Mouse (Mus musculus) midbrain, embryonic 13.5 days (tissue): ENCODE data around the gene Nfatc3. TPM values are rescaled to one million over a fixed set of nuclear protein-coding genes. Genes with fewer than 3 reads are reported as not detected.

Experiments used
- ATAC-seq: fragments of 200-750 bp; cut with Nextera tagmentation; 2 replicates; pipeline ENCODE4 v1.8.0; 2017; ENCODE audit warnings: mild to moderate bottlenecking, moderate TSS enrichment, moderate library complexity
- H3K27ac ChIP-seq: fragments of 300-500 bp; sonication (generic); 2 replicates; pipeline ENCODE4 v1.5.1; 2015; ENCODE audit warnings: inconsistent platforms, mild to moderate bottlenecking, moderate library complexity
- H3K27me3 ChIP-seq: fragments of 300-500 bp; sonication (generic); 2 replicates; pipeline ENCODE4 v1.6.1; 2015; ENCODE audit warnings: mild to moderate bottlenecking, inconsistent platforms
- H3K36me3 ChIP-seq: fragments of 300-500 bp; sonication (generic); 2 replicates; pipeline ENCODE4 v1.6.1; 2015; ENCODE audit warnings: mild to moderate bottlenecking, inconsistent platforms
- H3K4me1 ChIP-seq: fragments of 300-500 bp; sonication (generic); replicated peaks from 2 replicates; pipeline ENCODE4 v1.6.1; 2015; ENCODE audit warnings: inconsistent platforms
- H3K4me2 ChIP-seq: fragments of 300-500 bp; sonication (generic); replicated peaks from 2 replicates; pipeline ENCODE4 v1.6.1; 2015; ENCODE audit warnings: moderate library complexity, mild to moderate bottlenecking, inconsistent platforms
- H3K4me3 ChIP-seq: fragments of 300-500 bp; sonication (generic); replicated peaks from 2 replicates; pipeline ENCODE4 v1.5.1; 2015; ENCODE audit warnings: mild to moderate bottlenecking, inconsistent platforms
- H3K9ac ChIP-seq: fragments of 300-500 bp; sonication (generic); replicated peaks from 2 replicates; pipeline ENCODE4 v1.6.1; 2015; ENCODE audit warnings: mild to moderate bottlenecking, inconsistent platforms
- H3K9me3 ChIP-seq: fragments of 300-500 bp; sonication (generic); 2 replicates; pipeline ENCODE4 v1.6.1; 2016; ENCODE audit warnings: mild to moderate bottlenecking, inconsistent platforms
- WGBS: fragments of 180-500 bp; shearing (Covaris S2); methylation state at CpG from one replicate; pipeline ENCODE4 v1.1.7; 2015; 5-methylcytosine and 5-hydroxymethylcytosine counted together
- polyA plus RNA-seq: library from polyadenylated mRNA; unstranded; fragments of >200 nt; fragmentation: Nextera tagmentation; extraction: Ambion mirVana; gene quantifications from 2 replicates; pipeline ENCODE4 v1.2.1, GENCODE M21; 2015

Gene Nfatc3
- polyA plus RNA-seq, 1 experiment from 2014 or later, result 4.4 TPM

GRCm38 (mm10) chr8:106044151-106044550 lies 14.5 kb upstream of the Nfatc3 start:
- Histone ChIP-seq H3K36me3 (peaks cover 27% of the 10 kb centered on the region), H3K27ac (no peak overlapping the region), H3K4me1 (no peaks in the 10 kb centered on the region), H3K9ac (0 out of 2 replicates have a peak overlapping the region, but pooled peaks have one; percentile 16), H3K9me3 (no peaks in the 10 kb centered on the region), H3K4me2 (no peak overlapping the region), H3K4me3 (no peak overlapping the region), H3K27me3 (no peaks in the 10 kb centered on the region)
- 82% methylated on average over 3 of the region's 3 CpGs for WGBS
- ATAC-seq, result no peak

GRCm38 (mm10) chr8:106046872-106047559 lies 11.6 kb upstream of the Nfatc3 start:
- no peak for ATAC-seq
- Histone ChIP-seq H3K36me3 (peaks cover 46% of the 10 kb centered on the region), H3K4me3 (no peak overlapping the region), H3K27ac (no peak overlapping the region), H3K9ac (no peak overlapping the region), H3K9me3 (no peaks in the 10 kb centered on the region), H3K4me1 (no peaks in the 10 kb centered on the region), H3K27me3 (no peaks in the 10 kb centered on the region), H3K4me2 (no peak overlapping the region)
- WGBS, result 90% methylated on average over 11 of the region's 11 CpGs

- no peaks in the 10 kb centered on the region for H3K4me1 ChIP-seq
- no peak overlapping the region for H3K4me3 ChIP-seq
- no peaks in the 10 kb centered on the region for H3K9me3 ChIP-seq
- 85% methylated on average over 5 of the region's 5 CpGs for WGBS
- no peak for ATAC-seq
- no peaks in the 10 kb centered on the region for H3K27me3 ChIP-seq
- H3K9ac ChIP-seq, result no peak overlapping the region
- no peak overlapping the region for H3K27ac ChIP-seq
- H3K4me2 ChIP-seq, result no peak overlapping the region
- H3K36me3 ChIP-seq, result peaks cover 55% of the 10 kb centered on the region
These were observed 10.6 kb upstream of the Nfatc3 start for GRCm38 (mm10) chr8:106047854-106048630.

GRCm38 (mm10) chr8:106049840-106050239 lies 8.8 kb upstream of the Nfatc3 start:
- peaks cover 63% of the 10 kb centered on the region for H3K36me3 ChIP-seq
- H3K4me2 ChIP-seq, result no peak overlapping the region
- H3K4me1 ChIP-seq, result no peaks in the 10 kb centered on the region
- H3K27ac ChIP-seq, result no peak overlapping the region
- no peaks in the 10 kb centered on the region for H3K9me3 ChIP-seq
- no peak overlapping the region for H3K9ac ChIP-seq
- WGBS, result 85% methylated on average over 6 of the region's 6 CpGs
- H3K4me3 ChIP-seq, result no peak overlapping the region
- H3K27me3 ChIP-seq, result no peaks in the 10 kb centered on the region
- no peak for ATAC-seq

GRCm38 (mm10) chr8:106051068-106051467 lies 7.6 kb upstream of the Nfatc3 start:
- no peaks in the 10 kb centered on the region for H3K27me3 ChIP-seq
- no peak for ATAC-seq
- 94% methylated on average over 3 of the region's 3 CpGs for WGBS
- no peak overlapping the region for H3K9ac ChIP-seq
- no peaks in the 10 kb centered on the region for H3K4me1 ChIP-seq
- no peak overlapping the region for H3K4me3 ChIP-seq
- no peak overlapping the region for H3K27ac ChIP-seq
- no peak overlapping the region for H3K4me2 ChIP-seq
- H3K36me3 ChIP-seq, result peaks cover 56% of the 10 kb centered on the region
- H3K9me3 ChIP-seq, result no peaks in the 10 kb centered on the region

- no peak overlapping the region for H3K9ac ChIP-seq
- no peak overlapping the region for H3K4me3 ChIP-seq
- no peaks in the 10 kb centered on the region for H3K9me3 ChIP-seq
- no peaks in the 10 kb centered on the region for H3K27me3 ChIP-seq
- peaks cover 56% of the 10 kb centered on the region for H3K36me3 ChIP-seq
- no peaks in the 10 kb centered on the region for H3K4me1 ChIP-seq
- WGBS, result 95% methylated on average over 9 of the region's 9 CpGs
- ATAC-seq, result no peak
- H3K4me2 ChIP-seq, result no peak overlapping the region
- no peak overlapping the region for H3K27ac ChIP-seq
These were observed 6.0 kb upstream of the Nfatc3 start for GRCm38 (mm10) chr8:106052510-106053089.

- Histone ChIP-seq H3K4me1 (peaks cover 9% of the 10 kb centered on the region), H3K36me3 (peaks cover 48% of the 10 kb centered on the region), H3K4me2 (no peak overlapping the region), H3K4me3 (no peak overlapping the region), H3K27ac (no peak overlapping the region), H3K9ac (no peak overlapping the region), H3K9me3 (no peaks in the 10 kb centered on the region), H3K27me3 (no peaks in the 10 kb centered on the region)
- WGBS, result 86% methylated on average over 6 of the region's 6 CpGs
- no peak for ATAC-seq
These were observed 4.3 kb upstream of the Nfatc3 start for GRCm38 (mm10) chr8:106054190-106054811.

GRCm38 (mm10) chr8:106055038-106055437 lies 3.6 kb upstream of the Nfatc3 start:
- no peak overlapping the region for H3K4me3 ChIP-seq
- H3K27me3 ChIP-seq, result no peaks in the 10 kb centered on the region
- H3K36me3 ChIP-seq, result peaks cover 43% of the 10 kb centered on the region
- 49% methylated on average over 3 of the region's 3 CpGs for WGBS
- no peak for ATAC-seq
- H3K27ac ChIP-seq, result no peak overlapping the region
- H3K4me1 ChIP-seq, result peaks cover 9% of the 10 kb centered on the region
- H3K9ac ChIP-seq, result no peak overlapping the region
- H3K4me2 ChIP-seq, result no peak overlapping the region
- no peaks in the 10 kb centered on the region for H3K9me3 ChIP-seq

GRCm38 (mm10) chr8:106056455-106056982 lies 2.1 kb upstream of the Nfatc3 start:
- Histone ChIP-seq H3K9ac (no peak overlapping the region), H3K4me1 (peaks cover 20% of the 10 kb centered on the region), H3K27me3 (no peaks in the 10 kb centered on the region), H3K9me3 (no peaks in the 10 kb centered on the region), H3K27ac (no peak overlapping the region), H3K4me2 (no peak overlapping the region), H3K36me3 (peaks cover 28% of the 10 kb centered on the region), H3K4me3 (no peak overlapping the region)
- WGBS, result 92% methylated on average over 4 of the region's 4 CpGs
- no peak for ATAC-seq

GRCm38 (mm10) chr8:106059613-106060371 lies 1.2 kb downstream of the Nfatc3 start:
- H3K9ac ChIP-seq, result peak overlapping the region; percentile 77
- H3K27me3 ChIP-seq, result no peaks in the 10 kb centered on the region
- peak overlapping the region; percentile 77 for H3K4me2 ChIP-seq
- no peaks in the 10 kb centered on the region for H3K9me3 ChIP-seq
- H3K36me3 ChIP-seq, result no peaks in the 10 kb centered on the region
- peak; percentile 85 for ATAC-seq
- H3K4me1 ChIP-seq, result peaks cover 31% of the 10 kb centered on the region
- peak overlapping the region; percentile 70 for H3K4me3 ChIP-seq
- H3K27ac ChIP-seq, result peak overlapping the region; percentile 89
- WGBS, result under 1% methylated on average over 82 of the region's 83 CpGs

GRCm38 (mm10) chr8:106060521-106060920 lies 1.9 kb downstream of the Nfatc3 start:
- Histone ChIP-seq H3K27me3 (no peaks in the 10 kb centered on the region), H3K4me3 (peak overlapping the region; percentile 70), H3K4me2 (peak overlapping the region; percentile 77), H3K9me3 (no peaks in the 10 kb centered on the region), H3K9ac (peak overlapping the region; percentile 77), H3K4me1 (peaks cover 31% of the 10 kb centered on the region), H3K36me3 (no peaks in the 10 kb centered on the region), H3K27ac (no peak overlapping the region)
- ATAC-seq, result no peak
- WGBS, result 8% methylated on average over 3 of the region's 3 CpGs
